Mouse (Mus musculus) embryonic facial prominence, embryonic 14.5 days (tissue): ENCODE measurements around the gene Nat10. TPM values are rescaled to one million over a fixed set of nuclear protein-coding genes. Genes with fewer than 3 reads are reported as not detected.

ENCODE experiments used
- ATAC-seq: fragments of 200-750 bp; cut with Nextera tagmentation; 2 replicates; pipeline ENCODE4 v1.8.0; 2017; ENCODE audit warnings: low read depth, moderate number of reproducible peaks, moderate TSS enrichment
- DNase-seq: peaks from one replicate; pipeline ENCODE4 v3.0.0-alpha.2; 2015; ENCODE audit warnings: low spot score
- H3K27ac ChIP-seq: fragments of 300-500 bp; sonication (generic); replicated peaks from 2 replicates; pipeline ENCODE4 v1.5.1; 2014; ENCODE audit warnings: low read depth, mild to moderate bottlenecking, low read length, moderate library complexity
- H3K27me3 ChIP-seq: fragments of 300-500 bp; sonication (generic); replicated peaks from 2 replicates; pipeline ENCODE4 v1.6.1; 2014; ENCODE audit warnings: low read length; ENCODE audit not compliant: control insufficient read depth, insufficient read depth
- H3K36me3 ChIP-seq: fragments of 300-500 bp; sonication (generic); 2 replicates; pipeline ENCODE4 v1.6.1; 2014; ENCODE audit warnings: low read length, mixed read lengths; ENCODE audit not compliant: control insufficient read depth, insufficient read depth
- H3K4me1 ChIP-seq: fragments of 300-500 bp; sonication (generic); 2 replicates; pipeline ENCODE4 v1.6.1; 2014; ENCODE audit warnings: antibody characterized with exemption, low read length; ENCODE audit not compliant: control insufficient read depth, insufficient read depth
- H3K4me2 ChIP-seq: fragments of 300-500 bp; sonication (generic); 2 replicates; pipeline ENCODE4 v1.6.1; 2014; ENCODE audit warnings: low read depth, mild to moderate bottlenecking, low read length, moderate library complexity, mixed read lengths
- H3K4me3 ChIP-seq: fragments of 300-500 bp; sonication (generic); 2 replicates; pipeline ENCODE4 v1.5.1; 2014; ENCODE audit warnings: low read depth, mild to moderate bottlenecking, low read length
- H3K9ac ChIP-seq: fragments of 300-500 bp; sonication (generic); 2 replicates; pipeline ENCODE4 v1.6.1; 2014; ENCODE audit warnings: low read depth, mild to moderate bottlenecking, low read length, moderate library complexity, mixed read lengths
- H3K9me3 ChIP-seq: fragments of 300-500 bp; sonication (generic); 2 replicates; pipeline ENCODE4 v1.6.1; 2016; ENCODE audit warnings: low read length; ENCODE audit not compliant: control insufficient read depth
- WGBS: fragments of 180-500 bp; shearing (Covaris S2); extraction: QIAGEN DNeasy Blood & Tissue Kit; methylation state at CpG from one replicate; pipeline ENCODE4 v1.1.7; 2014; 5-methylcytosine and 5-hydroxymethylcytosine counted together
- polyA plus RNA-seq: library from polyadenylated mRNA; unstranded; fragments of >200 nt; fragmentation: Nextera tagmentation; extraction: Ambion mirVana; gene quantifications from 2 replicates; pipeline ENCODE4 v1.2.1, GENCODE M21; 2014

Nat10 gene
- polyA plus RNA-seq, 1 experiment from 2014 or later: 21.9 TPM

GRCm38 (mm10) chr2:103692810-103693209 lies 68.3 kb downstream of the Nat10 start:
- H3K9ac ChIP-seq: no peak overlapping the region
- DNase-seq (no peak), ATAC-seq (no peak)
- no peaks in the 10 kb centered on the region for H3K9me3 ChIP-seq
- H3K4me2 ChIP-seq: no peak overlapping the region
- no peak overlapping the region for H3K4me3 ChIP-seq
- H3K27ac ChIP-seq: no peak overlapping the region
- no peaks in the 10 kb centered on the region for H3K27me3 ChIP-seq
- 86% methylated on average over 1 of the region's 1 CpGs for WGBS
- peaks cover 20% of the 10 kb centered on the region for H3K4me1 ChIP-seq
- H3K36me3 ChIP-seq: no peaks in the 10 kb centered on the region

GRCm38 (mm10) chr2:103691278-103691677 lies 69.8 kb downstream of the Nat10 start:
- H3K36me3 ChIP-seq: no peaks in the 10 kb centered on the region
- no peak for DNase-seq
- no peak for ATAC-seq
- peaks cover 24% of the 10 kb centered on the region for H3K4me1 ChIP-seq
- H3K4me3 ChIP-seq: no peak overlapping the region
- H3K9me3 ChIP-seq: no peaks in the 10 kb centered on the region
- H3K9ac ChIP-seq: no peak overlapping the region
- no peaks in the 10 kb centered on the region for H3K27me3 ChIP-seq
- no peak overlapping the region for H3K27ac ChIP-seq
- 62% methylated on average over 1 of the region's 1 CpGs for WGBS
- H3K4me2 ChIP-seq: no peak overlapping the region

DNA sequence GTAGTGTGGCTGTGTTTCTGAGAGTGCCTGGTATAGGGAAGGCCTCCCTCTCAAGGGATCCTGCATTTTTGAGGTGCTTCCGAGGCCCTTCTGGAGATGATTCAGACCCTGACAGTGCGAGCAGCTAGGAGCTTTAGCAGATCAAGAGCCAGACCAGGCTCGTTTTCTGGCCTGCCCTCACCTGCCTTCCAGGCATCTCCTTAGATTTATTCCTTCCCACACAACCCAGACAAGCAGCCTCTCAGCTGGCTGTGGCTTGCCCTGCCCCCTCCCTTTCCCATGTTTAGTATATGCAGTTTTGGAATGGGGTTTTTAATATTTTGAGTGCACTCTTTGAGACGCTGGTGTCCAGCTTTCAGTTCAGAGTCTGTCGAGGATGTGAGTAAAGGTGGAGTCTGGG lies 70.2 kb downstream of the Nat10 start:
- no peaks in the 10 kb centered on the region for H3K36me3 ChIP-seq
- ATAC-seq: peak; percentile 13; the same call in 1 of the 2 replicates

GRCm38 (mm10) chr2:103690425-103690824 lies 70.6 kb downstream of the Nat10 start:
- no peak overlapping the region for H3K9ac ChIP-seq
- H3K27me3 ChIP-seq: no peaks in the 10 kb centered on the region
- H3K9me3 ChIP-seq: no peaks in the 10 kb centered on the region
- H3K4me2 ChIP-seq: no peak overlapping the region
- H3K36me3 ChIP-seq: no peaks in the 10 kb centered on the region
- peak; percentile 45 for DNase-seq
- H3K4me1 ChIP-seq: peaks cover 28% of the 10 kb centered on the region
- ATAC-seq: peak; percentile 27; the same call in 1 of the 2 replicates
- H3K27ac ChIP-seq: peak overlapping the region; percentile 45; the same call in 1 of the 2 replicates
- H3K4me3 ChIP-seq: no peak overlapping the region
- WGBS: 46% methylated on average over 6 of the region's 6 CpGs

More for the DNA sequence above, 70.2 kb downstream of the Nat10 start:
- Histone ChIP-seq H3K9me3 (no peaks in the 10 kb centered on the region), H3K4me1 (peaks cover 27% of the 10 kb centered on the region), H3K27ac (peak overlapping the region; percentile 45; the same call in 1 of the 2 replicates), H3K4me3 (no peak overlapping the region), H3K4me2 (no peak overlapping the region), H3K9ac (no peak overlapping the region), H3K27me3 (no peaks in the 10 kb centered on the region)
- WGBS: 36% methylated on average over 5 of the region's 5 CpGs
- DNase-seq: peak; percentile 48

DNA sequence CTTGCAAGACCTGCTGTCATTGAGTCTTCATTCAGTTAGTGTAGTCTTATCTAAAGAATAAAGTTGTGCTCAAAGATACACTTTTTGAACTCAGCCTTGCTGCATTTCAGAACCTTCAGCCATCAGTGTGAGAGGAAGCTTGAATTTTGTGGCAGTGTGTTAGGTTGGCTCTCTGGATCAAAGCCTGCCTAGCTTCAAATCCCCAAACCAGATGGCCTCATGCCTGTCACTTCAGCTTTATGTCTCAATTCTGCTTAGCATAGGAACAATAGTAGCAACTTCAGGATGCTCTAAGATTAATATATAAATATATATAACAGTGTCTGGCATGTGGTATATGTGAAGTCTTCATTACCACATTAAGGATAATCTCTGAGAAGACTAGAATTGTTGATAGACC lies 73.2 kb downstream of the Nat10 start:
- Histone ChIP-seq H3K27ac (no peak overlapping the region), H3K9ac (no peak overlapping the region), H3K4me2 (no peak overlapping the region), H3K27me3 (no peaks in the 10 kb centered on the region), H3K36me3 (no peaks in the 10 kb centered on the region), H3K4me3 (no peak overlapping the region), H3K9me3 (no peaks in the 10 kb centered on the region), H3K4me1 (peaks cover 28% of the 10 kb centered on the region)
- ATAC-seq (no peak), DNase-seq (no peak)

GRCm38 (mm10) chr2:103687143-103687542 lies 73.9 kb downstream of the Nat10 start:
- Histone ChIP-seq H3K4me1 (peaks cover 35% of the 10 kb centered on the region), H3K4me3 (no peak overlapping the region), H3K9me3 (no peaks in the 10 kb centered on the region), H3K36me3 (no peaks in the 10 kb centered on the region), H3K27ac (no peak overlapping the region), H3K9ac (no peak overlapping the region), H3K4me2 (no peak overlapping the region), H3K27me3 (no peaks in the 10 kb centered on the region)
- ATAC-seq: no peak
- DNase-seq: no peak

DNA sequence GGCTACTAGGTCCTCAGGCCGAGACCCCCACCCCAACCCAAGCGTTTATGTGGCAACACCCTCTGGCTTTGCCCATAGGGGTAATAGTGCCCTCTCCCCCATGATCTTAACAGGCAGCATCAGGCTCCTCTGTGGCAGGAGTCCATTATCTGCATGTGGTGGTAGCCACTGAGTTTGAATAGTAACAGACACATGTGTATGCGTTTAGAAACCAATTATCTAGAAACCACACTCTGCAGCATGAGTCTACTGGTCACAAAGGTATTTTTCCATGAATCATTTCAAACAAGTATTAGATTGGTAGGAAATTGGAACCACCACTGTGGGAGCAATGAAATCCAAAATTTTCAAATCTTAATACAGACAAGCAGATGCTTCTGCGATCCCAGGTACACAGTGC lies 75.5 kb downstream of the Nat10 start:
- Histone ChIP-seq H3K9me3 (no peaks in the 10 kb centered on the region), H3K4me3 (no peak overlapping the region), H3K36me3 (no peaks in the 10 kb centered on the region), H3K9ac (no peak overlapping the region), H3K27me3 (no peaks in the 10 kb centered on the region), H3K27ac (peak overlapping the region; percentile 69), H3K4me2 (0 out of 2 replicates have a peak overlapping the region, but pooled peaks have one; percentile 23), H3K4me1 (peaks cover 30% of the 10 kb centered on the region)
- 51% methylated on average over 4 of the region's 4 CpGs for WGBS
- ATAC-seq (0 out of 2 replicates have a peak, but pooled peaks have one; percentile 10), DNase-seq (peak; percentile 62)

- Histone ChIP-seq H3K9me3 (no peaks in the 10 kb centered on the region), H3K36me3 (no peaks in the 10 kb centered on the region), H3K27me3 (no peaks in the 10 kb centered on the region), H3K4me2 (0 out of 2 replicates have a peak overlapping the region, but pooled peaks have one; percentile 23), H3K4me1 (peaks cover 30% of the 10 kb centered on the region), H3K27ac (peak overlapping the region; percentile 69), H3K9ac (no peak overlapping the region), H3K4me3 (no peak overlapping the region)
- DNase-seq (peak; percentile 91), ATAC-seq (peak; percentile 86)
- 31% methylated on average over 7 of the region's 7 CpGs for whole genome bisulfite sequencing
These were observed 76.0 kb downstream of the Nat10 start for GRCm38 (mm10) chr2:103684926-103685577.

DNA sequence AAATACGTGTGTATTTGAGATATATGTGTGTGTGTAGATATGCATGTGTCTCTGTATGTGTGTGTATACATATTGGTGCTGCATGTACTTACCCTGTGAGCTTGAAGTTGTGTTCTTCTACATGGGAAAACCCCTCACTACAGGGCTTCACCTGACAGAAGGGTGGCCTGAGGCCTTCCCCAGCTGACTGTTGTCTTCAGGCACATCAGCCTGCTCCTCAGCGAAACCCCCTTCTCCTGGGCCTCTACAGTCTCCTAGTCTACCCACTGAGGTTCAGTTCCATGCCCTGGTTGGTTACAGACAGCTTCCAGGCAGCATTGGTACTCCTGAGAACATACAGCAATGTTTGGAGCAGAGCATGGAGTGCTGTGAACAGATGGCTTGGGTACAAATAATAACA lies 76.6 kb downstream of the Nat10 start:
- Histone ChIP-seq H3K9me3 (no peaks in the 10 kb centered on the region), H3K4me1 (peaks cover 30% of the 10 kb centered on the region), H3K4me3 (no peak overlapping the region), H3K9ac (no peak overlapping the region), H3K36me3 (no peaks in the 10 kb centered on the region), H3K4me2 (no peak overlapping the region), H3K27ac (peak overlapping the region; percentile 69; the same call in 1 of the 2 replicates), H3K27me3 (no peaks in the 10 kb centered on the region)
- WGBS: 95% methylated on average over 2 of the region's 2 CpGs
- DNase-seq (no peak), ATAC-seq (no peak)
